In genomic region chr2:164991111-164991510, GRCm38 (mm10) we compare ENCODE assay signal across 24 mouse cellular contexts. TPM values are rescaled to one million over a fixed set of nuclear protein-coding genes. Genes with fewer than 3 reads are reported as not detected.
DNase-seq lines count a peak whose midpoint lies in the region; ATAC-seq and TF ChIP-seq lines count a peak whose summit lies in the region.
"Had no signal": no experiment of that assay in that cellular context is flagged by ENCODE, and none has a peak within 500 bp of the region (broad histone marks: within the 10 kb centered on the region; RNA-seq: fewer than 3 reads in every experiment).

No protein-coding gene starts in this region.

- no peaks in the 10 kb centered on the region for H3K9me3 ChIP-seq in intestine, embryonic 14.5 days (ENCODE audit: control insufficient read depth, low read length)
- H3K9me3 ChIP-seq in intestine, postnatal 0 days (ENCODE audit: control insufficient read depth): no peaks in the 10 kb centered on the region
- no peaks in the 10 kb centered on the region for H3K9me3 ChIP-seq in midbrain, embryonic 10.5 days (replicated peaks)
- H3K9me3 ChIP-seq in midbrain, embryonic 14.5 days (ENCODE audit: control insufficient read depth, low read length): no peaks in the 10 kb centered on the region
- H3K9me3 ChIP-seq: embryonic facial prominence, embryonic 10.5 days; embryonic facial prominence, embryonic 13.5 days; forebrain, embryonic 12.5 days; forebrain, embryonic 15.5 days; heart, embryonic 10.5 days; heart, embryonic 13.5 days had no signal

- H3K4me2 ChIP-seq in intestine, embryonic 14.5 days (ENCODE audit: low read length): no peak overlapping the region
- no peak overlapping the region for H3K4me2 ChIP-seq in intestine, postnatal 0 days (replicated peaks; ENCODE audit: low read depth)
- no peak overlapping the region for H3K4me2 ChIP-seq in midbrain, embryonic 14.5 days (ENCODE audit: low read length)
- H3K4me2 ChIP-seq: embryonic facial prominence, embryonic 13.5 days; forebrain, embryonic 12.5 days; forebrain, embryonic 15.5 days; heart, embryonic 13.5 days; hindbrain, embryonic 14.5 days had no signal

- H3K36me3 ChIP-seq in intestine, embryonic 14.5 days (ENCODE audit: control insufficient read depth, insufficient read depth, low read length): no peaks in the 10 kb centered on the region
- H3K36me3 ChIP-seq in intestine, postnatal 0 days (ENCODE audit: control insufficient read depth, insufficient read depth): no peaks in the 10 kb centered on the region
- no peaks in the 10 kb centered on the region for H3K36me3 ChIP-seq in midbrain, embryonic 10.5 days
- peaks cover 40% of the 10 kb centered on the region for H3K36me3 ChIP-seq in midbrain, embryonic 14.5 days (ENCODE audit: control insufficient read depth, insufficient read depth, low read length)
- H3K36me3 ChIP-seq: embryonic facial prominence, embryonic 10.5 days; embryonic facial prominence, embryonic 13.5 days; forebrain, embryonic 12.5 days; forebrain, embryonic 15.5 days; heart, embryonic 10.5 days; heart, embryonic 13.5 days had no signal

- 0 out of 2 replicates have a peak, but pooled peaks cover 6% of the 10 kb centered on the region for H3K27me3 ChIP-seq in intestine, embryonic 14.5 days (replicated peaks; ENCODE audit: control insufficient read depth, insufficient read depth, low read length)
- H3K27me3 ChIP-seq in intestine, postnatal 0 days (replicated peaks; ENCODE audit: control insufficient read depth, insufficient read depth, low read length): peaks cover 3% of the 10 kb centered on the region; the same call in 1 of the 2 replicates
- peaks cover 28% of the 10 kb centered on the region for H3K27me3 ChIP-seq in midbrain, embryonic 10.5 days (ENCODE audit: low read depth, poor library complexity, severe bottlenecking)
- no peaks in the 10 kb centered on the region for H3K27me3 ChIP-seq in midbrain, embryonic 14.5 days (ENCODE audit: control insufficient read depth, insufficient read depth, low read length)
- H3K27me3 ChIP-seq: forebrain, embryonic 15.5 days had no signal

- peak; percentile 20 for DNase-seq in cerebellum, adult 11-12 months
- DNase-seq in cerebellum, postnatal 4 days (ENCODE audit: low spot score in 2 of 2): no peak
- no peak for DNase-seq in intestine, embryonic 14.5 days (ENCODE audit: low spot score)
- DNase-seq in midbrain, embryonic 10.5 days (ENCODE audit: low spot score): no peak
- no peak for DNase-seq in midbrain, embryonic 14.5 days
- no peak for DNase-seq in layer of hippocampus, adult 2 months (ENCODE audit: low spot score in 2 of 2)
- DNase-seq: adrenal gland, adult 8-10 months; adrenal gland, postnatal 25 days; embryo, embryonic 11 days; gastrocnemius, postnatal 10 days; heart, adult 2 months; heart, postnatal 14 days; heart, postnatal 4 days had no signal

- H3K4me3 ChIP-seq in intestine, embryonic 14.5 days (ENCODE audit: low read depth, low read length): no peak overlapping the region
- H3K4me3 ChIP-seq in intestine, postnatal 0 days (ENCODE audit: low read depth, low read length): no peak overlapping the region
- H3K4me3 ChIP-seq in midbrain, embryonic 10.5 days: no peak overlapping the region
- H3K4me3 ChIP-seq in midbrain, embryonic 14.5 days (replicated peaks; ENCODE audit: low read depth, low read length): no peak overlapping the region
- H3K4me3 ChIP-seq in layer of hippocampus, adult 2 months: no peak overlapping the region
- H3K4me3 ChIP-seq: embryonic facial prominence, embryonic 10.5 days; embryonic facial prominence, embryonic 13.5 days; erythroblast, embryonic 14.5 days; forebrain, embryonic 12.5 days; forebrain, embryonic 15.5 days; heart, adult 2 months; heart, embryonic 10.5 days; heart, embryonic 13.5 days had no signal

- H3K27ac ChIP-seq in intestine, embryonic 14.5 days (ENCODE audit: low read depth): no peak overlapping the region
- H3K27ac ChIP-seq in intestine, postnatal 0 days (ENCODE audit: low read depth, low read length): no peak overlapping the region
- 0 out of 2 replicates have a peak overlapping the region, but pooled peaks have one; percentile 17 for H3K27ac ChIP-seq in midbrain, embryonic 10.5 days (replicated peaks)
- H3K27ac ChIP-seq in midbrain, embryonic 14.5 days (replicated peaks; ENCODE audit: low read depth, low read length): no peak overlapping the region
- no peak overlapping the region for H3K27ac ChIP-seq in layer of hippocampus, adult 2 months
- H3K27ac ChIP-seq: embryonic facial prominence, embryonic 10.5 days; embryonic facial prominence, embryonic 13.5 days; forebrain, embryonic 12.5 days; forebrain, embryonic 15.5 days; heart, adult 2 months; heart, embryonic 10.5 days; heart, embryonic 13.5 days; hindbrain, embryonic 14.5 days; hindbrain, postnatal 0 days had no signal

- 0 out of 2 replicates have a peak, but pooled peaks have one; percentile 47 for ATAC-seq in intestine, embryonic 14.5 days (replicated peaks; ENCODE audit: low FRiP score, low TSS enrichment, low read depth)
- ATAC-seq in intestine, postnatal 0 days: no peak
- no peak for ATAC-seq in midbrain, embryonic 14.5 days (ENCODE audit: low FRiP score, low TSS enrichment)
- ATAC-seq: activated CD4-positive, CD25-positive, alpha-beta regulatory T cell, adult 4 months; forebrain, embryonic 15.5 days; hindbrain, postnatal 0 days had no signal

- H3K9ac ChIP-seq in intestine, embryonic 14.5 days (ENCODE audit: low read length): no peak overlapping the region
- H3K9ac ChIP-seq in intestine, postnatal 0 days (ENCODE audit: low read depth, low read length): no peak overlapping the region
- no peak overlapping the region for H3K9ac ChIP-seq in midbrain, embryonic 14.5 days (replicated peaks; ENCODE audit: low read length)
- H3K9ac ChIP-seq: embryonic facial prominence, embryonic 13.5 days; forebrain, embryonic 12.5 days; forebrain, embryonic 15.5 days; heart, embryonic 13.5 days; hindbrain, embryonic 14.5 days had no signal

- H3K4me1 ChIP-seq in intestine, embryonic 14.5 days (replicated peaks; ENCODE audit: control insufficient read depth, insufficient read depth, low read length): no peaks in the 10 kb centered on the region
- H3K4me1 ChIP-seq in intestine, postnatal 0 days (replicated peaks; ENCODE audit: control insufficient read depth, insufficient read depth, low read length): no peaks in the 10 kb centered on the region
- H3K4me1 ChIP-seq in midbrain, embryonic 10.5 days: peaks cover 13% of the 10 kb centered on the region
- no peaks in the 10 kb centered on the region for H3K4me1 ChIP-seq in midbrain, embryonic 14.5 days (ENCODE audit: control insufficient read depth, insufficient read depth, low read length)
- H3K4me1 ChIP-seq: forebrain, embryonic 12.5 days; forebrain, embryonic 15.5 days; heart, embryonic 13.5 days had no signal

- no peak for TF ChIP-seq CTCF in intestine, postnatal 0 days (IDR thresholded peaks at IDR 0.05; ENCODE audit: low read depth)
- TF ChIP-seq CTCF in layer of hippocampus, adult 2 months (conservative IDR thresholded peaks at IDR 0.05): no peak

- 75% methylated on average over 3 of the region's 3 CpGs for WGBS in intestine, embryonic 14.5 days
- WGBS in intestine, postnatal 0 days: 84% methylated on average over 3 of the region's 3 CpGs
- WGBS in midbrain, embryonic 10.5 days: 88% methylated on average over 3 of the region's 3 CpGs
- WGBS in midbrain, embryonic 14.5 days: 76% methylated on average over 3 of the region's 3 CpGs

RNA-seq across cellular contexts. Expression of gene Slc12a5, which starts 30.5 kb away (rescaled TPM):
- polyA plus RNA-seq in intestine, embryonic 14.5 days (2014; fragmentation: Nextera tagmentation; extraction: Ambion mirVana): 1.3 and 1.5 TPM in 2 replicates
- 0.09 and 0.47 TPM in 2 replicates for polyA plus RNA-seq in intestine, postnatal 0 days (2015; fragmentation: Nextera tagmentation; extraction: Ambion mirVana)
- 0.99 and 2.1 TPM in 2 replicates for polyA plus RNA-seq in midbrain, embryonic 10.5 days (2016; fragmentation: Nextera tagmentation; extraction: Ambion mirVana)
- 53.8 and 63.0 TPM in 2 replicates for polyA plus RNA-seq in midbrain, embryonic 14.5 days (2014; fragmentation: Nextera tagmentation; extraction: Ambion mirVana)
- 100 to 1,000 TPM; 406 to 409 TPM for total RNA-seq in layer of hippocampus, adult 2 months (2021)
- polyA plus RNA-seq: erythroblast, embryonic 14.5 days had no signal

RNA-seq across cellular contexts. Expression of gene Ncoa5, which starts 43.6 kb away (rescaled TPM):
- polyA plus RNA-seq in intestine, embryonic 14.5 days (2014; fragmentation: Nextera tagmentation; extraction: Ambion mirVana): 57.0 and 58.5 TPM in 2 replicates
- 11.9 and 13.9 TPM in 2 replicates for polyA plus RNA-seq in intestine, postnatal 0 days (2015; fragmentation: Nextera tagmentation; extraction: Ambion mirVana)
- 95.1 and 109 TPM in 2 replicates for polyA plus RNA-seq in midbrain, embryonic 10.5 days (2016; fragmentation: Nextera tagmentation; extraction: Ambion mirVana)
- 76.6 and 105 TPM in 2 replicates for polyA plus RNA-seq in midbrain, embryonic 14.5 days (2014; fragmentation: Nextera tagmentation; extraction: Ambion mirVana)
- 10 to 100 TPM; 57.8 to 63.8 TPM for total RNA-seq in layer of hippocampus, adult 2 months (2021)

RNA-seq across cellular contexts. Expression of gene Mmp9, which starts 50.5 kb away (rescaled TPM):
- polyA plus RNA-seq in intestine, embryonic 14.5 days (2014; fragmentation: Nextera tagmentation; extraction: Ambion mirVana): 2.4 and 3.3 TPM in 2 replicates
- 9.6 and 9.8 TPM in 2 replicates for polyA plus RNA-seq in intestine, postnatal 0 days (2015; fragmentation: Nextera tagmentation; extraction: Ambion mirVana)
- 0.39 and 0.97 TPM in 2 replicates for polyA plus RNA-seq in midbrain, embryonic 10.5 days (2016; fragmentation: Nextera tagmentation; extraction: Ambion mirVana)
- polyA plus RNA-seq in midbrain, embryonic 14.5 days (2014; fragmentation: Nextera tagmentation; extraction: Ambion mirVana): 29.7 and 29.9 TPM in 2 replicates
- 1 to 10 TPM; 1.4 to 2.2 TPM for total RNA-seq in layer of hippocampus, adult 2 months (2021)
- polyA plus RNA-seq: erythroblast, embryonic 14.5 days had no signal

Comparison
In these comparisons a context has a peak if more than half of its experiments do, and no peak if none do; other contexts are left out.
1. RNA of gene Slc12a5, which starts 30.5 kb away (polyA plus RNA-seq): 53.8 to 63.0 TPM in midbrain, embryonic 14.5 days; 1.3 to 1.5 TPM in intestine, embryonic 14.5 days, 0.99 to 2.1 TPM in midbrain, embryonic 10.5 days and 0.09 to 0.47 TPM in intestine, postnatal 0 days; every median in the first group is over 10 times any median in the second.